Mouse (Mus musculus): ENCODE measurements at regions not wholly inside any gene's neighbourhood (a gene's known extent, or its start where the extent isn't known, plus 50 kb on each side); places are given as distances from the start of the nearest gene placed in this dataset.

- Histone ChIP-seq H3K4me1 (no peaks in the 10 kb centered on the region), H3K9ac (no peak overlapping the region), H3K36me3 (no peaks in the 10 kb centered on the region), H3K4me3 (no peak overlapping the region), H3K9me3 (no peaks in the 10 kb centered on the region), H3K27me3 (no peaks in the 10 kb centered on the region), H3K27ac (no peak overlapping the region), H3K4me2 (no peak overlapping the region)
- WGBS: 80% methylated on average over 5 of the region's 5 CpGs
- ATAC-seq (ENCODE audit: insufficient number of reproducible peaks, insufficient read depth, low FRiP score, low TSS enrichment, low read depth): no peak
Measured at GRCm38 (mm10) chr11:24724259-24724937, 646.5 kb downstream of the Bcl11a start.

- Histone ChIP-seq H3K9me3 (no peaks in the 10 kb centered on the region), H3K27ac (no peak overlapping the region), H3K27me3 (no peaks in the 10 kb centered on the region), H3K4me3 (no peak overlapping the region), H3K36me3 (no peaks in the 10 kb centered on the region), H3K4me1 (no peaks in the 10 kb centered on the region), H3K9ac (no peak overlapping the region), H3K4me2 (no peak overlapping the region)
- 47% methylated on average over 3 of the region's 3 CpGs for WGBS
- ATAC-seq (ENCODE audit: insufficient number of reproducible peaks, insufficient read depth, low FRiP score, low TSS enrichment, low read depth): no peak
Measured at GRCm38 (mm10) chr11:24726331-24726730, 648.5 kb downstream of the Bcl11a start.

GRCm38 (mm10) chr11:24727404-24727803, 649.5 kb downstream of the Bcl11a start:
- Histone ChIP-seq H3K9me3 (no peaks in the 10 kb centered on the region), H3K4me3 (no peak overlapping the region), H3K4me1 (no peaks in the 10 kb centered on the region), H3K4me2 (no peak overlapping the region), H3K27ac (no peak overlapping the region), H3K9ac (no peak overlapping the region), H3K27me3 (no peaks in the 10 kb centered on the region), H3K36me3 (no peaks in the 10 kb centered on the region)
- ATAC-seq (ENCODE audit: insufficient number of reproducible peaks, insufficient read depth, low FRiP score, low TSS enrichment, low read depth): no peak
- 57% methylated on average over 1 of the region's 1 CpGs for WGBS

- Histone ChIP-seq H3K36me3 (no peaks in the 10 kb centered on the region), H3K4me3 (no peak overlapping the region), H3K27me3 (no peaks in the 10 kb centered on the region), H3K4me2 (no peak overlapping the region), H3K27ac (no peak overlapping the region), H3K9ac (no peak overlapping the region), H3K9me3 (no peaks in the 10 kb centered on the region), H3K4me1 (no peaks in the 10 kb centered on the region)
- no peak for ATAC-seq (ENCODE audit: insufficient number of reproducible peaks, insufficient read depth, low FRiP score, low TSS enrichment, low read depth)
- 7% methylated on average over 1 of the region's 1 CpGs for WGBS
Measured at GRCm38 (mm10) chr11:24731431-24731830, 653.6 kb downstream of the Bcl11a start.

DNA sequence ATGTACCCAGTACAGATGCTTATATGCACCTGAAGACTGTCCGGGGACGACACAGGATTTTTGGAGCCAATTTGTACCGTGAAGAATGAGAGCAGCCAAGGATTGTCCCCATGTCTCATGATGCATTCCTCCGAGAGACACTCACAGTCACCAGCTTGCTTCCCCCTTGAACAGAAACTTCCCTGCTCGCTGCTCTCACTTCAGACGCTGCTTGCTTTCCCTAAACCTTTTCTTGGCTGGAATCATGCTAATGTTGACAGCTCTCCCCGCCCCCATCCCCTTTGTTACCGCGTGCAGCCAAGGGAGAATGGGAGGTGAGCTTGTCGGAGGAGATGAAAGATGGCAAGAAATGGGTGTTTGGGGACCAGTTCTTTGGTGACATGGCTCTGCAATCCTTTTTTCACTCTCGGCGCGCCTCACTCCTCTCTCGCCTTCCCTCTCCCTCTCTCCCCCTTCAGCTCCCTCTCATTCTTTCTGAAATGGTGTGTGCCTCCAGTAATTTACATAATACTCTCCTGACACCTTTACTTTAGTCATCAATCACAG, 661.9 kb downstream of the Bcl11a start:
- Histone ChIP-seq H3K27ac (0 out of 2 replicates have a peak overlapping the region, but pooled peaks have one; percentile 30), H3K36me3 (no peaks in the 10 kb centered on the region), H3K9me3 (no peaks in the 10 kb centered on the region), H3K9ac (peak overlapping the region; percentile 66), H3K27me3 (no peaks in the 10 kb centered on the region), H3K4me3 (peak overlapping the region; percentile 30), H3K4me1 (peaks cover 27% of the 10 kb centered on the region), H3K4me2 (peak overlapping the region; percentile 59)
- no peak for ATAC-seq (ENCODE audit: insufficient number of reproducible peaks, insufficient read depth, low FRiP score, low TSS enrichment, low read depth)
- WGBS: 6% methylated on average over 14 of the region's 14 CpGs

DNA sequence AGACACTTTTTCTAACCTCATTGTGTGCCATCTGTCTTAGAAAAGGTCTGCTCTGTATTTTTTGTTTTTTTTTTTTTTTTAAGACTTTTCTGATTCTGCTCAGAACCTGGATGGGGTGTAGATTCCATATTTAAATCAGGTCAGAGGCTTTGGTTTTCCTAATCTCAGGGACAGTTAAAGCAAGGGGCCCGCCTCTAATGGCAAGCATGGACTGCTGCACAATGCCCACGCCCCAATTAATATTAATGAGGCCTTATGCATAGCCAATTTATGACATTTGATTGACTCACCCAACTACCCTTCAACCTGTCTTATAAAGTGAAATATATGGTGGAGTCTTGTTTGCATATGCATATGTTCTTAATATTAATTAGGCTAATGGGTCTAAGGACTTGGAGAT, 662.6 kb downstream of the Bcl11a start:
- Histone ChIP-seq H3K4me3 (no peak overlapping the region), H3K27me3 (no peaks in the 10 kb centered on the region), H3K9me3 (no peaks in the 10 kb centered on the region), H3K9ac (no peak overlapping the region), H3K36me3 (no peaks in the 10 kb centered on the region), H3K27ac (no peak overlapping the region), H3K4me2 (no peak overlapping the region), H3K4me1 (peaks cover 27% of the 10 kb centered on the region)
- WGBS: 72% methylated on average over 2 of the region's 2 CpGs
- no peak for ATAC-seq (ENCODE audit: insufficient number of reproducible peaks, insufficient read depth, low FRiP score, low TSS enrichment, low read depth)

- WGBS: 57% methylated on average over 8 of the region's 8 CpGs
- no peaks in the 10 kb centered on the region for H3K27me3 ChIP-seq
- H3K27ac ChIP-seq: no peak overlapping the region
- no peak overlapping the region for H3K9ac ChIP-seq
- H3K4me2 ChIP-seq: no peak overlapping the region
- no peak for ATAC-seq (ENCODE audit: insufficient number of reproducible peaks, insufficient read depth, low FRiP score, low TSS enrichment, low read depth)
- H3K4me1 ChIP-seq: peaks cover 27% of the 10 kb centered on the region
- H3K36me3 ChIP-seq: no peaks in the 10 kb centered on the region
- no peak overlapping the region for H3K4me3 ChIP-seq
- no peaks in the 10 kb centered on the region for H3K9me3 ChIP-seq
Measured at GRCm38 (mm10) chr11:24742561-24742960, 664.7 kb downstream of the Bcl11a start.

GRCm38 (mm10) chr11:24743439-24743838, 665.6 kb downstream of the Bcl11a start:
- H3K27ac ChIP-seq: no peak overlapping the region
- H3K9ac ChIP-seq: no peak overlapping the region
- 52% methylated on average over 1 of the region's 1 CpGs for WGBS
- no peaks in the 10 kb centered on the region for H3K27me3 ChIP-seq
- H3K36me3 ChIP-seq: no peaks in the 10 kb centered on the region
- H3K9me3 ChIP-seq: no peaks in the 10 kb centered on the region
- peaks cover 27% of the 10 kb centered on the region for H3K4me1 ChIP-seq
- no peak for ATAC-seq (ENCODE audit: insufficient number of reproducible peaks, insufficient read depth, low FRiP score, low TSS enrichment, low read depth)
- H3K4me3 ChIP-seq: no peak overlapping the region
- H3K4me2 ChIP-seq: no peak overlapping the region

DNA sequence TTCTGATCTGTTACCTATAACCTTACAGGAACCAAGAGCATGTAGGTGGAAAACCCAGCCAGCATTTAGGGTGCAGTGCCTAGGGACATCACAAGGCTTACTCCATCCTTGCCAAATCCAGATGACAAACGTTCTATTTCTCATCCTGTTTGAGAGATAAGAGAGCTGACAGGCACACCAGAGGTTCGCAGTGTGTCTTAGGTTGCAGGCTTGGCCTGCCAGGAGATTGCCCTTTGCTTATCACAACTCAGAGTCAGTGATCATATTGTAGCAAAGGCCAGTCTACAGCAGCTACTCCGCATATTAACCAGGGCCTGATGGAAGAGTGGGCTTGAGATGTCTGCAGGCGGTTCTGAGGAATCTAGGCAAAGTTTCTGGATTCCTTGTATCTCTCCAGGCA, 668.0 kb downstream of the Bcl11a start:
- H3K36me3 ChIP-seq: no peaks in the 10 kb centered on the region
- H3K4me1 ChIP-seq: peaks cover 22% of the 10 kb centered on the region
- H3K27me3 ChIP-seq: no peaks in the 10 kb centered on the region
- H3K4me2 ChIP-seq: no peak overlapping the region
- ATAC-seq (ENCODE audit: insufficient number of reproducible peaks, insufficient read depth, low FRiP score, low TSS enrichment, low read depth): no peak
- no peaks in the 10 kb centered on the region for H3K9me3 ChIP-seq
- no peak overlapping the region for H3K27ac ChIP-seq
- H3K4me3 ChIP-seq: no peak overlapping the region
- 82% methylated on average over 4 of the region's 4 CpGs for WGBS
- H3K9ac ChIP-seq: no peak overlapping the region

DNA sequence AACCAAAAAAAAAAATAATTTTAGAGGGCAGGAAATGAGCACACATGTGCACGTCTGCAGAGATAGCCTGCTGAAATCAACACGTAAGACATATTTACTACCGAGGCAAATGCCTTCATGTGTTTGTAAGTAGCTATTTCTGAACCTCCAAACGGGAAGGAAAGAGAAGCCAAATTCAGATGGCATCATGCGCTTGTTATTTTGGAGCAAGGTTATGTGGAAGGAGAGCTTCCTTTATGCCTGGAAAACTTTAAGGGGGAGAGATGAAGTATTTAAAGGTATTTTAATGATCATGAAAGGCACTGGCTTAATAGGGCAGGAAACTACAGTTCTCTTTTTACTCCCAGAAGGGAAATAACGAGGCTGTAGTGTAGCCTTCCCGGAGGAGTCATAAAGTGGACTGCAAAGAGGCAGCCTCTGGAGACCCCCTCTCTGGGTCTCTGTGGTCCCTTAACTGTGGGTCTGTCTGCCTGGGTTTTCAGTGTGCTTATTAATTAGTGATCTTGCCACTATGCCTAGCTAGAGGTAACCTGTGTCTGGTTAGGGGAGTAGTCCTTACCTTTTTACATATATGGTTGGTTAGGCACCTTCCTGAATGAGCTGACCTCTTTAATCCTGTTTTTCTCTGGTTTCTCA, 672.4 kb downstream of the Bcl11a start:
- WGBS: 63% methylated on average over 7 of the region's 7 CpGs
- Histone ChIP-seq H3K36me3 (no peaks in the 10 kb centered on the region), H3K4me3 (no peak overlapping the region), H3K27me3 (no peaks in the 10 kb centered on the region), H3K9ac (no peak overlapping the region), H3K27ac (no peak overlapping the region), H3K4me1 (no peaks in the 10 kb centered on the region), H3K9me3 (no peaks in the 10 kb centered on the region), H3K4me2 (no peak overlapping the region)
- ATAC-seq (ENCODE audit: insufficient number of reproducible peaks, insufficient read depth, low FRiP score, low TSS enrichment, low read depth): no peak

GRCm38 (mm10) chr11:24758130-24758529, 680.3 kb downstream of the Bcl11a start:
- Histone ChIP-seq H3K27me3 (no peaks in the 10 kb centered on the region), H3K27ac (no peak overlapping the region), H3K4me2 (no peak overlapping the region), H3K9me3 (no peaks in the 10 kb centered on the region), H3K4me1 (no peaks in the 10 kb centered on the region), H3K36me3 (no peaks in the 10 kb centered on the region), H3K4me3 (no peak overlapping the region), H3K9ac (no peak overlapping the region)
- no peak for ATAC-seq (ENCODE audit: insufficient number of reproducible peaks, insufficient read depth, low FRiP score, low TSS enrichment, low read depth)

DNA sequence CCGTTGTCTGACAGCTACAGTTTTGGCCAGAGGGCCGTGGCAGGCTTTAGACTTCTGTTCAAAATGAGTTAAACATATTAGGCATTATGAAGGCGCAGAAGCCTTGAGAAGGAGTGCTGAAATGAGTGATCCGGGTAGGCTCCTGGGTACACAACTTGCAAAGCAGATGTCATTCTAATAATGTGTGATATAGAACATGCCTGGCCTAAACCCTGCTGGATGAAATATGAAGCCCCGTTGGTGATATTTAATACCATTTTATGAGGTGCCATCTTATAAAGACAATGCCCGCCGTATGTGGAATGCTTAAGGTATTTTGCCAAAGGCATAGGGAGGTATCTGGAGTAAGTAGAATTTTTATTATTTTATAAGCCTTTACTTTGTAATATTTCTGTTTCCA, 705.6 kb downstream of the Bcl11a start:
- no peak for ATAC-seq (ENCODE audit: insufficient number of reproducible peaks, insufficient read depth, low FRiP score, low TSS enrichment, low read depth)
- H3K9me3 ChIP-seq: peaks cover 10% of the 10 kb centered on the region; the same call in 1 of the 2 replicates

More for the DNA sequence above, 705.6 kb downstream of the Bcl11a start:
- H3K4me1 ChIP-seq: no peaks in the 10 kb centered on the region
- H3K4me3 ChIP-seq: no peak overlapping the region
- 64% methylated on average over 7 of the region's 7 CpGs for WGBS
- no peaks in the 10 kb centered on the region for H3K27me3 ChIP-seq
- H3K4me2 ChIP-seq: no peak overlapping the region
- H3K27ac ChIP-seq: no peak overlapping the region
- H3K9ac ChIP-seq: no peak overlapping the region
- H3K36me3 ChIP-seq: no peaks in the 10 kb centered on the region
